Mouse (Mus musculus): ENCODE measurements around the gene Dact3. TPM values are rescaled to one million over a fixed set of nuclear protein-coding genes. Genes with fewer than 3 reads are reported as not detected.

Dact3 gene
- polyA plus RNA-seq, 1 experiment, result 3.8 TPM

DNA sequence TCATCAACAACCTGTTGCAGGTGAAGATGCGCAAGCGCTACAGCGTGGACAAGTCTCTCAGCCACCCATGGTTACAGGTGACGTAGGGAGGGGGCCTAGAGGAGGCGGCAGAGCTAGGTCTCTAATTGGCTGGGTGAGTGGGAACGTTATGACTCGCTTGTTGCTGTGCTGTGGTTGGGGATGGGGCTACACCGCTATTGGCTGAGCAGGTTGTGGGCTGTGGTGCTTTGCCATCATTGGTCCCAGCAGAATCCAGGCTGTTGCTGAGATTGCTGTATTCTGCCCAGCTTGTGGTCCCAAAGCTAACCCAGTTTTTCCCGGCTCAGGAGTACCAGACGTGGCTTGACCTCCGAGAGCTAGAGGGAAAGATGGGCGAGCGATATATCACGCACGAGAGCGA lies 5.6 kb upstream of the Dact3 start:
- Histone ChIP-seq H3K27ac (ENCODE audit: control insufficient read depth, insufficient read depth, low read length) (no peak overlapping the region), H3K4me1 (replicated peaks; ENCODE audit: control insufficient read depth, insufficient read depth, low read length) (peaks cover 8% of the 10 kb centered on the region), H3K27me3 (ENCODE audit: control insufficient read depth, insufficient read depth, low read length) (no peaks in the 10 kb centered on the region), H3K4me3 (ENCODE audit: control insufficient read depth, insufficient read depth, low read length) (no peak overlapping the region), H3K36me3 (ENCODE audit: control insufficient read depth, insufficient read depth, low read length) (peaks cover 76% of the 10 kb centered on the region)
- DNase-seq, result no peak
- 95% methylated on average over 16 of the region's 16 CpGs for WGBS
- no peak for TF ChIP-seq CTCF (IDR thresholded peaks at IDR 0.05; ENCODE audit: borderline replicate concordance, control insufficient read depth, extremely low read depth, insufficient read depth, low read length, poor library complexity)
- TF ChIP-seq POLR2A (IDR thresholded peaks at IDR 0.05; ENCODE audit: control insufficient read depth, extremely low read depth, insufficient read depth, low read length, poor library complexity), result no peak

DNA sequence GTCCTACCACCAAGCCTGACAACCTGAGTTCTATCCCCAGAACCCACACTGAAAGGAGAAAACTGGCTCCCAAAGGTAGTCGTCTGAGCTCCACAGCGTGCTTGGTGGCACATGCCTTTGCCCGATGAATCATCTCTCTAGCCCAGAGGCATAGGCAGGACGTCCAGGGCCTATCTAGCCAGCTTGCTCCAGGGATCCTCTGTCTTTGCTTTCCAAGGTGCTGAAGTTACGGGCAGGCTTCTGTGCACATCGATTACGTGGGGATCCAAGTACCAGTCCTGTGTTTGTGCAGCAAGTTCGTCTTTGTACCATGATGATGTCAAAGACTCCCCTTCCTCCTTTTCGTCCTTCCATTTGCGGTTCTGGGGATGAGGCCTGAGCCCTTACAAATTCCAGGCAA lies 3.5 kb upstream of the Dact3 start:
- peaks cover 16% of the 10 kb centered on the region for H3K4me1 ChIP-seq (replicated peaks; ENCODE audit: control insufficient read depth, insufficient read depth, low read length)
- no peak overlapping the region for H3K4me3 ChIP-seq (ENCODE audit: control insufficient read depth, insufficient read depth, low read length)
- DNase-seq, result no peak
- H3K27ac ChIP-seq (ENCODE audit: control insufficient read depth, insufficient read depth, low read length), result no peak overlapping the region
- peaks cover 55% of the 10 kb centered on the region for H3K36me3 ChIP-seq (ENCODE audit: control insufficient read depth, insufficient read depth, low read length)
- TF ChIP-seq POLR2A (IDR thresholded peaks at IDR 0.05; ENCODE audit: control insufficient read depth, extremely low read depth, insufficient read depth, low read length, poor library complexity), result no peak
- no peak for TF ChIP-seq CTCF (IDR thresholded peaks at IDR 0.05; ENCODE audit: borderline replicate concordance, control insufficient read depth, extremely low read depth, insufficient read depth, low read length, poor library complexity)
- WGBS, result 96% methylated on average over 10 of the region's 10 CpGs
- H3K27me3 ChIP-seq (ENCODE audit: control insufficient read depth, insufficient read depth, low read length), result no peaks in the 10 kb centered on the region

DNA sequence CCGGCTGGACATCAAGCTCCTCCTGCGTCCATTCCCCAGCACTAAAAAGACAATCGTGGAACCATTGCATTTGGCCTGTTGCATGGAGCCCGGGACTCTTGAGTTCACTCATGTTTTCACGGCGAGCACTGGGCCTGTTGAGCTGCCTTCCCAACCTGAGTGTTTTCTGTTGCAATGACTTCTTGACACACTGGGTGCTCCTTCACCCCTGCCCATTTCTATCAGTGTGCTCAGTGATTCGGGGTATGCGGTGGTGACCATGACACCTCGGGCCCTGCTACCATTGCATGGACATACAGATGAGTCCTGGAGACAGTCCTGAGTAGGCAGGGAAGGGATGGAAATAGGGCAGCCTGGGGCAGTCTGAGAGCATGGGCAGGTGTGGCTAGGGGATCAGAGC lies 2.6 kb upstream of the Dact3 start:
- 97% methylated on average over 9 of the region's 9 CpGs for WGBS
- no peak overlapping the region for H3K4me3 ChIP-seq (ENCODE audit: control insufficient read depth, insufficient read depth, low read length)
- no peaks in the 10 kb centered on the region for H3K27me3 ChIP-seq (ENCODE audit: control insufficient read depth, insufficient read depth, low read length)
- H3K27ac ChIP-seq (ENCODE audit: control insufficient read depth, insufficient read depth, low read length), result no peak overlapping the region
- TF ChIP-seq POLR2A (IDR thresholded peaks at IDR 0.05; ENCODE audit: control insufficient read depth, extremely low read depth, insufficient read depth, low read length, poor library complexity) (no peak), CTCF (IDR thresholded peaks at IDR 0.05; ENCODE audit: borderline replicate concordance, control insufficient read depth, extremely low read depth, insufficient read depth, low read length, poor library complexity) (no peak)
- H3K4me1 ChIP-seq (replicated peaks; ENCODE audit: control insufficient read depth, insufficient read depth, low read length), result peaks cover 20% of the 10 kb centered on the region
- no peak for DNase-seq
- peaks cover 47% of the 10 kb centered on the region for H3K36me3 ChIP-seq (ENCODE audit: control insufficient read depth, insufficient read depth, low read length)

DNA sequence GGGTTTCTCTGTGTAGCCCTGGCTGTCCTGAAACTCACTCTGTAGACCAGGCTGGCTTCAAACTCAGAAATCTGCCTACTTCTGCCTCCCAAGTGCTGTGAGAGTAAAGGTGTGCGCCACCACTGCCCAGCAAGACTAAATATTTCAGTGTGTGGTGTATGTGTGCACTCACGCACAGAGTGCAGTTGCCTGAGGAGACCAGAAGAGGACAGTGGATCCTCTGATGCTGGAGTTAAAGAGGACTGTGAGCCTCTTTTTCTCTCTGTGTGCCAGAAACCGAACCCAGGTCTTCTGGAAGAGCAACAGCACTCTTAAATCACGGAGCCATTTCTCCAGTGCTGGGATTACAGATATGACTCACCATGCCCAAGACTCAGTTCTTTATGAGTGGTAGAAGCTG lies 1.7 kb upstream of the Dact3 start:
- WGBS, result 94% methylated on average over 4 of the region's 4 CpGs
- Histone ChIP-seq H3K4me3 (ENCODE audit: control insufficient read depth, insufficient read depth, low read length) (no peak overlapping the region), H3K27me3 (ENCODE audit: control insufficient read depth, insufficient read depth, low read length) (no peaks in the 10 kb centered on the region), H3K36me3 (ENCODE audit: control insufficient read depth, insufficient read depth, low read length) (peaks cover 37% of the 10 kb centered on the region), H3K27ac (ENCODE audit: control insufficient read depth, insufficient read depth, low read length) (no peak overlapping the region), H3K4me1 (replicated peaks; ENCODE audit: control insufficient read depth, insufficient read depth, low read length) (peaks cover 20% of the 10 kb centered on the region)
- no peak for TF ChIP-seq CTCF (IDR thresholded peaks at IDR 0.05; ENCODE audit: borderline replicate concordance, control insufficient read depth, extremely low read depth, insufficient read depth, low read length, poor library complexity)
- TF ChIP-seq POLR2A (IDR thresholded peaks at IDR 0.05; ENCODE audit: control insufficient read depth, extremely low read depth, insufficient read depth, low read length, poor library complexity), result no peak
- no peak for DNase-seq

DNA sequence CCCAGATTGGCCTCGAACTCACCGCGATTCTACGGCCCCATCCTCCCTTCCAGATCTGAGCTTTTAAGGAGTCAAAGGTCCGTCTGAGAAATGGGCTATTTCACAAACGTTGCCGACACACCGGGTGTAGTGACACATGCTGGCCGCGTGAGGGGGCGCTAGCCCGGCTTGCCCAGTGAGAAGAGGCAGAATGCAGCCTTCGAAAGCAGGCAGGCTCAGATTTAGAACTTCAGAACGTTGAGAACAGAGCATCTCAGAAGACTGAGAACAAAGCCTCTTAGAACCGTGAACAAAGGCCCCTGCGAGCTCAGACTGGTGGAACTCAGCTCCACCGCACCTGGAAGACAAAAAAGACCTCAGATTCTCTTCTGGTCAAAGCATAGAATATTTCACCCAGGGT lies 927 bp upstream of the Dact3 start:
- H3K27ac ChIP-seq (ENCODE audit: control insufficient read depth, insufficient read depth, low read length), result no peak overlapping the region; the same call in 1 of the 2 replicates
- no peak for TF ChIP-seq POLR2A (IDR thresholded peaks at IDR 0.05; ENCODE audit: control insufficient read depth, extremely low read depth, insufficient read depth, low read length, poor library complexity)
- peak; percentile 88 for TF ChIP-seq CTCF (IDR thresholded peaks at IDR 0.05; ENCODE audit: borderline replicate concordance, control insufficient read depth, extremely low read depth, insufficient read depth, low read length, poor library complexity)
- H3K27me3 ChIP-seq (ENCODE audit: control insufficient read depth, insufficient read depth, low read length), result no peaks in the 10 kb centered on the region
- peaks cover 29% of the 10 kb centered on the region for H3K36me3 ChIP-seq (ENCODE audit: control insufficient read depth, insufficient read depth, low read length)
- DNase-seq, result peak; percentile 82
- no peak overlapping the region for H3K4me3 ChIP-seq (ENCODE audit: control insufficient read depth, insufficient read depth, low read length)
- H3K4me1 ChIP-seq (replicated peaks; ENCODE audit: control insufficient read depth, insufficient read depth, low read length), result peaks cover 20% of the 10 kb centered on the region
- 2% methylated on average over 17 of the region's 17 CpGs for WGBS

DNA sequence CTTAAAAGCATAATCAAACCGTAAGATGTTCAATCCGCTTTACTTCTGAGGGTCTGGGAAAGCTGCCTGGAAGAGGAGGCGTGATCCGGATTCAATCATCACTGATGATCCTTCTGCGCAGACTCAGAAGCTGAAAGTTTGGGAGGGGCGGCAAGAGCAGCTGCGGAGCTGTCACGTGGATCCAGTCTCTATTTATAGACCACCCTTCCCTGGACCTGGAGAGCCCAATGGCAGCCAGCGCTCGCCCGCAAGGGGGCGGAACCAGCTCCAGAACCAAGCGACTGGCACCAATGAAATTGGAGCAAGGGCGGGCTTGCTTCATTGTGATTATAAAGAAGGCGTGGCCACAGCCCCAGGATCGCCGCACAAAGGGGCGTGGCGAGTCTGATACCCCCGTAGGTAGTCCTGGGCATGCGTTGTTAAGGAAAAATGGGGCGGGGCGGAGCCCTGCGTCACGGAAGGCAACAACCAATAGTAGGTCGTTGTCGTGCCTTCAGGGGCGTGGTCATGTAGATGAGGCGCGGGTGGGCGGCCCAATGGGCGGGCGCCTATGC lies 284 bp upstream of the Dact3 start:
- no peak overlapping the region for H3K27ac ChIP-seq (ENCODE audit: control insufficient read depth, insufficient read depth, low read length)
- TF ChIP-seq CTCF (IDR thresholded peaks at IDR 0.05; ENCODE audit: borderline replicate concordance, control insufficient read depth, extremely low read depth, insufficient read depth, low read length, poor library complexity) (peak; percentile 50; the same call in 1 of the 2 replicates), POLR2A (IDR thresholded peaks at IDR 0.05; ENCODE audit: control insufficient read depth, extremely low read depth, insufficient read depth, low read length, poor library complexity) (peak; percentile 49; the same call in 1 of the 2 replicates)
- DNase-seq, result peak; percentile 97
- H3K4me3 ChIP-seq (ENCODE audit: control insufficient read depth, insufficient read depth, low read length), result 0 out of 2 replicates have a peak overlapping the region, but pooled peaks have one; percentile 1
- H3K4me1 ChIP-seq (replicated peaks; ENCODE audit: control insufficient read depth, insufficient read depth, low read length), result peaks cover 20% of the 10 kb centered on the region
- H3K36me3 ChIP-seq (ENCODE audit: control insufficient read depth, insufficient read depth, low read length), result peaks cover 23% of the 10 kb centered on the region
- WGBS, result under 1% methylated on average over 32 of the region's 33 CpGs
- no peaks in the 10 kb centered on the region for H3K27me3 ChIP-seq (ENCODE audit: control insufficient read depth, insufficient read depth, low read length)

DNA sequence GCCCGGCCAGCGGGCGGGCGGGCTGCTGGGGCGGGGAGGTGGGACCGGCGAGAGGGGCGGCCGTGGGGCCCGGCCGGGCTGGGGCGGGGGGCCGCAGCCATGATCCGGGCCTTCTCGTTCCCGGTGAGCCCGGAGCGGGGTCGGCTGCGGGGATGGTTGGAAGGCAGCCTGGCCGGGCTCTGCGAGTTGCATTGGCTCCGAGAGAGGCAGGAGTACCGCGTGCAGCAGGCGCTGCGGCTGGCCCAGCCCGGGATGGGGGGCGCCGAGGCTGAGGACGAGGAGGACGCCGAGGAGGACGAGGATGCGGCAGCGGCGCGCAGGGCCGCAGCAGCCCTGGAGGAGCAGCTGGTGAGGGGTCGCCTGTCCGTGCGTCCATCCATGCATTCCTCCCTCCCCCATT lies 209 bp downstream of the Dact3 start:
- peaks cover 20% of the 10 kb centered on the region for H3K4me1 ChIP-seq (replicated peaks; ENCODE audit: control insufficient read depth, insufficient read depth, low read length)
- H3K36me3 ChIP-seq (ENCODE audit: control insufficient read depth, insufficient read depth, low read length), result peaks cover 18% of the 10 kb centered on the region
- no peak for DNase-seq
- TF ChIP-seq CTCF (IDR thresholded peaks at IDR 0.05; ENCODE audit: borderline replicate concordance, control insufficient read depth, extremely low read depth, insufficient read depth, low read length, poor library complexity) (no peak), POLR2A (IDR thresholded peaks at IDR 0.05; ENCODE audit: control insufficient read depth, extremely low read depth, insufficient read depth, low read length, poor library complexity) (no peak)
- H3K27me3 ChIP-seq (ENCODE audit: control insufficient read depth, insufficient read depth, low read length), result no peaks in the 10 kb centered on the region
- WGBS, result under 1% methylated on average over 41 of the region's 42 CpGs
- H3K4me3 ChIP-seq (ENCODE audit: control insufficient read depth, insufficient read depth, low read length), result peak overlapping the region; percentile 43
- H3K27ac ChIP-seq (ENCODE audit: control insufficient read depth, insufficient read depth, low read length), result no peak overlapping the region

All from thymus, adult 2 months (tissue).